Mouse (Mus musculus): ENCODE data around the gene 2010300C02Rik. TPM values are rescaled to one million over a fixed set of nuclear protein-coding genes. Genes with fewer than 3 reads are reported as not detected.

2010300C02Rik gene
- polyA plus RNA-seq, 1 experiment from 2014 or later, result 11.1 TPM

- Histone ChIP-seq H3K27ac (ENCODE audit: low read length) (no peak overlapping the region), H3K9me3 (ENCODE audit: control insufficient read depth, low read length) (no peaks in the 10 kb centered on the region), H3K36me3 (ENCODE audit: control insufficient read depth, insufficient read depth, low read length) (no peaks in the 10 kb centered on the region), H3K9ac (ENCODE audit: low read depth, low read length) (no peak overlapping the region), H3K27me3 (replicated peaks; ENCODE audit: control insufficient read depth, insufficient read depth, low read length) (no peaks in the 10 kb centered on the region), H3K4me3 (ENCODE audit: low read length) (no peak overlapping the region), H3K4me2 (ENCODE audit: low read depth, low read length) (no peak overlapping the region), H3K4me1 (ENCODE audit: control insufficient read depth, insufficient read depth, low read length) (no peaks in the 10 kb centered on the region)
- no peak for ATAC-seq
- 82% methylated on average over 15 of the region's 15 CpGs for WGBS
These were observed 32.9 kb downstream of the 2010300C02Rik start for GRCm38 (mm10) chr1:37686953-37687441.

GRCm38 (mm10) chr1:37678327-37679123 lies 41.4 kb downstream of the 2010300C02Rik start:
- WGBS, result 53% methylated on average over 9 of the region's 9 CpGs

GRCm38 (mm10) chr1:37676967-37677512 lies 42.8 kb downstream of the 2010300C02Rik start:
- no peak overlapping the region for H3K4me2 ChIP-seq (ENCODE audit: low read depth, low read length)
- WGBS, result 82% methylated on average over 7 of the region's 7 CpGs
- H3K27me3 ChIP-seq (replicated peaks; ENCODE audit: control insufficient read depth, insufficient read depth, low read length), result no peaks in the 10 kb centered on the region
- H3K27ac ChIP-seq (ENCODE audit: low read length), result no peak overlapping the region
- peaks cover 10% of the 10 kb centered on the region; the same call in 1 of the 2 replicates for H3K4me1 ChIP-seq (ENCODE audit: control insufficient read depth, insufficient read depth, low read length)
- no peaks in the 10 kb centered on the region for H3K36me3 ChIP-seq (ENCODE audit: control insufficient read depth, insufficient read depth, low read length)
- ATAC-seq, result no peak
- H3K9ac ChIP-seq (ENCODE audit: low read depth, low read length), result no peak overlapping the region
- H3K4me3 ChIP-seq (ENCODE audit: low read length), result no peak overlapping the region
- no peaks in the 10 kb centered on the region for H3K9me3 ChIP-seq (ENCODE audit: control insufficient read depth, low read length)

More at GRCm38 (mm10) chr1:37678327-37679123, 41.4 kb downstream of the 2010300C02Rik start:
- no peaks in the 10 kb centered on the region for H3K9me3 ChIP-seq (ENCODE audit: control insufficient read depth, low read length)
- H3K27me3 ChIP-seq (replicated peaks; ENCODE audit: control insufficient read depth, insufficient read depth, low read length), result no peaks in the 10 kb centered on the region
- H3K4me2 ChIP-seq (ENCODE audit: low read depth, low read length), result no peak overlapping the region
- peak; percentile 72 for ATAC-seq
- no peaks in the 10 kb centered on the region for H3K36me3 ChIP-seq (ENCODE audit: control insufficient read depth, insufficient read depth, low read length)
- H3K9ac ChIP-seq (ENCODE audit: low read depth, low read length), result no peak overlapping the region
- H3K4me3 ChIP-seq (ENCODE audit: low read length), result no peak overlapping the region
- no peak overlapping the region for H3K27ac ChIP-seq (ENCODE audit: low read length)
- peaks cover 10% of the 10 kb centered on the region; the same call in 1 of the 2 replicates for H3K4me1 ChIP-seq (ENCODE audit: control insufficient read depth, insufficient read depth, low read length)

GRCm38 (mm10) chr1:37675444-37675843 lies 44.4 kb downstream of the 2010300C02Rik start:
- Histone ChIP-seq H3K27me3 (replicated peaks; ENCODE audit: control insufficient read depth, insufficient read depth, low read length) (no peaks in the 10 kb centered on the region), H3K4me3 (ENCODE audit: low read length) (no peak overlapping the region), H3K4me1 (ENCODE audit: control insufficient read depth, insufficient read depth, low read length) (peaks cover 10% of the 10 kb centered on the region; the same call in 1 of the 2 replicates), H3K9me3 (ENCODE audit: control insufficient read depth, low read length) (no peaks in the 10 kb centered on the region), H3K4me2 (ENCODE audit: low read depth, low read length) (no peak overlapping the region), H3K27ac (ENCODE audit: low read length) (no peak overlapping the region), H3K36me3 (ENCODE audit: control insufficient read depth, insufficient read depth, low read length) (no peaks in the 10 kb centered on the region), H3K9ac (ENCODE audit: low read depth, low read length) (no peak overlapping the region)
- no peak for ATAC-seq
- 61% methylated on average over 6 of the region's 6 CpGs for WGBS

- Histone ChIP-seq H3K4me2 (ENCODE audit: low read depth, low read length) (no peak overlapping the region), H3K27ac (ENCODE audit: low read length) (no peak overlapping the region), H3K36me3 (ENCODE audit: control insufficient read depth, insufficient read depth, low read length) (no peaks in the 10 kb centered on the region), H3K4me1 (ENCODE audit: control insufficient read depth, insufficient read depth, low read length) (peaks cover 10% of the 10 kb centered on the region; the same call in 1 of the 2 replicates), H3K9me3 (ENCODE audit: control insufficient read depth, low read length) (no peaks in the 10 kb centered on the region), H3K4me3 (ENCODE audit: low read length) (no peak overlapping the region), H3K27me3 (replicated peaks; ENCODE audit: control insufficient read depth, insufficient read depth, low read length) (no peaks in the 10 kb centered on the region), H3K9ac (ENCODE audit: low read depth, low read length) (no peak overlapping the region)
- WGBS, result 89% methylated on average over 8 of the region's 8 CpGs
- ATAC-seq, result no peak
These were observed 45.6 kb downstream of the 2010300C02Rik start for GRCm38 (mm10) chr1:37674266-37674665.

GRCm38 (mm10) chr1:37671316-37671715 lies 48.6 kb downstream of the 2010300C02Rik start:
- no peak overlapping the region for H3K27ac ChIP-seq (ENCODE audit: low read length)
- H3K9me3 ChIP-seq (ENCODE audit: control insufficient read depth, low read length), result no peaks in the 10 kb centered on the region
- no peaks in the 10 kb centered on the region for H3K36me3 ChIP-seq (ENCODE audit: control insufficient read depth, insufficient read depth, low read length)
- H3K27me3 ChIP-seq (replicated peaks; ENCODE audit: control insufficient read depth, insufficient read depth, low read length), result no peaks in the 10 kb centered on the region
- peak; percentile 10; the same call in 1 of the 2 replicates for ATAC-seq
- no peak overlapping the region for H3K9ac ChIP-seq (ENCODE audit: low read depth, low read length)
- 38% methylated on average over 4 of the region's 4 CpGs for WGBS
- H3K4me1 ChIP-seq (ENCODE audit: control insufficient read depth, insufficient read depth, low read length), result 0 out of 2 replicates have a peak, but pooled peaks cover 2% of the 10 kb centered on the region
- no peak overlapping the region for H3K4me2 ChIP-seq (ENCODE audit: low read depth, low read length)
- H3K4me3 ChIP-seq (ENCODE audit: low read length), result no peak overlapping the region

DNA sequence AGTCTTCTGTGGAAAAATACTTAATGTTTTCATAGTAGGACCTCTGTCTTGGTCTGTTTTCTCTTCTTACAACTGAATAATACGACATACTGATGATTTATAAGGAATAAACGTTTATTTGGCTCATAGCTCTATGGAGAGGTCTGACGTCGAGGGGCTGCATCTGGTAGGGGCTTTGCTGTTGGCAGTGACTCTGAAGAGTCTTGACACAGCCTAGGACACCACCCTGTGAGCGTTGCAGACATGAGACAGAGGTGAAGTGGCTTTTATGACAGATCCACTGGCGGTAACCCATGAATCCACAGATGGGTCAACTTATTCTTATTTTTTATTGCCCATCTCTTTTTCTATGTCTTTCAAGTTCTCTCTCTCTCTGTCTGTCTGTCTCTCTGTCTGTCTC lies 52.5 kb downstream of the 2010300C02Rik start:
- H3K4me2 ChIP-seq (ENCODE audit: low read depth, low read length), result no peak overlapping the region
- no peak for ATAC-seq
- 72% methylated on average over 6 of the region's 6 CpGs for WGBS
- H3K36me3 ChIP-seq (ENCODE audit: control insufficient read depth, insufficient read depth, low read length), result no peaks in the 10 kb centered on the region
- H3K9ac ChIP-seq (ENCODE audit: low read depth, low read length), result no peak overlapping the region
- H3K27me3 ChIP-seq (replicated peaks; ENCODE audit: control insufficient read depth, insufficient read depth, low read length), result no peaks in the 10 kb centered on the region
- no peaks in the 10 kb centered on the region for H3K9me3 ChIP-seq (ENCODE audit: control insufficient read depth, low read length)
- H3K4me3 ChIP-seq (ENCODE audit: low read length), result no peak overlapping the region
- 0 out of 2 replicates have a peak, but pooled peaks cover 2% of the 10 kb centered on the region for H3K4me1 ChIP-seq (ENCODE audit: control insufficient read depth, insufficient read depth, low read length)
- H3K27ac ChIP-seq (ENCODE audit: low read length), result no peak overlapping the region

DNA sequence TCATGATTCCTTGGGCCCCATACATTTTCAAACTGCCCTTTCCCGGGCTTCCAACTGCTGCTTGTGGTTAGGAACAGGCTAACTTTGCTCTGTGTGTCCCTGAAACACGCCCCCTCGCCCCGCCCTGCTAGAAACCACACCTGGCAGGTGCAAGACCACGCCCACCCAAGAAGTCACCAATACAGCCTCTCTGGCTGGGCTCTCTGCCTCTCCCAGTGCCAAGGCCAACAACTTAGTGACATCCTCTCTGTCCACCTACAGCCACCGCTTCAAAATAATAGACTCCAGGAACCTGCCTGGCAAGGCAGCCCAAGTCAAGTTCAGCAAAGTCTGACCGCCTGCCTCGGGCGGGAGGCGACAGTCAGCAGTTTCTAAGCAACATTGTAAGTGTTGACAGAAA lies 53.3 kb downstream of the 2010300C02Rik start:
- no peaks in the 10 kb centered on the region for H3K9me3 ChIP-seq (ENCODE audit: control insufficient read depth, low read length)
- H3K27me3 ChIP-seq (replicated peaks; ENCODE audit: control insufficient read depth, insufficient read depth, low read length), result no peaks in the 10 kb centered on the region
- no peaks in the 10 kb centered on the region for H3K36me3 ChIP-seq (ENCODE audit: control insufficient read depth, insufficient read depth, low read length)
- peak overlapping the region; percentile 44 for H3K4me3 ChIP-seq (ENCODE audit: low read length)
- 46% methylated on average over 10 of the region's 10 CpGs for WGBS
- peak overlapping the region; percentile 51 for H3K4me2 ChIP-seq (ENCODE audit: low read depth, low read length)
- 0 out of 2 replicates have a peak, but pooled peaks cover 2% of the 10 kb centered on the region for H3K4me1 ChIP-seq (ENCODE audit: control insufficient read depth, insufficient read depth, low read length)
- peak overlapping the region; percentile 49; the same call in 1 of the 2 replicates for H3K9ac ChIP-seq (ENCODE audit: low read depth, low read length)
- peak overlapping the region; percentile 93 for H3K27ac ChIP-seq (ENCODE audit: low read length)
- peak; percentile 86 for ATAC-seq

DNA sequence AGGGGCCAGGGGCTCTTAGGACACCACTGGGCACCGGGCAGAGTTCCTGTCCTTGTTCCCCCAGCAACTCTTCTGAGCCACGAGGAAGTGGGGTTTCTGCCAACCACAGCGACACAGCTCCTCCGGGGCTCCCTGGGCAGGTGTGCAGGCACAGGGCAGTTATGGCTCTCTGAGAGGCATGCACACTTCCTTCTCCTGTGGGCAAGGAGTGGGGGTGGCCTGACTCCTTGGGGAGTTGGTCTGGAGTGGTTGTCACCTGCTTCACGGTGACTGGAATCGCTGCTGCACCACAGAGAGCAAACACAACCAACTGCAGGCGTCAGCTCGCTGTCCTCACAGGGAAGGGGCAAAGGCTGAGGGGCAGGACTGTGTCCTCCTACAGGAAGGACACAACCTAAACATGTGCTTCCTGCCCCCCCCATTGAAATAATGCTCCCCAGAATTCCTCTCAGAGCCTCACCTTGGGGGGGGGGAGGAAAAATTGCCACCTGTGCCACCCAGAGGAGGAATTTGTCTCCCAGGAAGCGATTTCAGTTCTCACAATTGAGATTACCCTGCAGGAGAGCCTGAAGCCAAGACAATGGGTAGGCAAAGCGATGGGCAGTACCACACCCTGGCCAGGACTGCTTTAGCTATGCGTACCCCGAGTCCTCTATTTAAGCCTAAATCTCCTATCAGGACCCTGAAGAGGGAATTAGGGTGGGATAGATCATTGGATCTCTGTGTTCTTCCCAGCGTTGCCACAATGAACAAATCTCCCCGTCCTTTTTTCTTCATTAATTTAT lies 54.2 kb downstream of the 2010300C02Rik start:
- Histone ChIP-seq H3K4me1 (ENCODE audit: control insufficient read depth, insufficient read depth, low read length) (0 out of 2 replicates have a peak, but pooled peaks cover 2% of the 10 kb centered on the region), H3K36me3 (ENCODE audit: control insufficient read depth, insufficient read depth, low read length) (no peaks in the 10 kb centered on the region), H3K4me2 (ENCODE audit: low read depth, low read length) (peak overlapping the region; percentile 51), H3K9ac (ENCODE audit: low read depth, low read length) (peak overlapping the region; percentile 67), H3K4me3 (ENCODE audit: low read length) (peak overlapping the region; percentile 44), H3K9me3 (ENCODE audit: control insufficient read depth, low read length) (no peaks in the 10 kb centered on the region), H3K27ac (ENCODE audit: low read length) (peak overlapping the region; percentile 93), H3K27me3 (replicated peaks; ENCODE audit: control insufficient read depth, insufficient read depth, low read length) (no peaks in the 10 kb centered on the region)
- 40% methylated on average over 14 of the region's 14 CpGs for WGBS
- ATAC-seq, result peak; percentile 85

Data from intestine, embryonic 16.5 days (tissue).